Mouse (Mus musculus): ENCODE measurements around the gene Fbxl19. TPM values are rescaled to one million over a fixed set of nuclear protein-coding genes. Genes with fewer than 3 reads are reported as not detected.
A peak's percentile ranks its signal among the peaks of the same experiment; 100 is the strongest.

The Fbxl19 gene
- polyA plus RNA-seq, 1 experiment from 2014 or later = 7.2 TPM

GRCm38 (mm10) chr7:127813821-127814220 lies 69.5 kb downstream of the Fbxl19 start:
- peaks cover 46% of the 10 kb centered on the region for H3K36me3 ChIP-seq (ENCODE audit: control insufficient read depth, insufficient read depth, low read length)

GRCm38 (mm10) chr7:127814241-127814921 lies 70.0 kb downstream of the Fbxl19 start:
- WGBS = 52% methylated on average over 19 of the region's 19 CpGs
- no peaks in the 10 kb centered on the region for H3K27me3 ChIP-seq (replicated peaks; ENCODE audit: control insufficient read depth, insufficient read depth, low read length)
- H3K9me3 ChIP-seq (replicated peaks; ENCODE audit: control insufficient read depth, low read length) = no peaks in the 10 kb centered on the region
- ATAC-seq (peak; percentile 92), DNase-seq (ENCODE audit: low spot score) (peak; percentile 89)
- peaks cover 42% of the 10 kb centered on the region for H3K36me3 ChIP-seq (ENCODE audit: control insufficient read depth, insufficient read depth, low read length)
- no peak overlapping the region for H3K9ac ChIP-seq (ENCODE audit: low read length)
- peak overlapping the region; percentile 72 for H3K27ac ChIP-seq (ENCODE audit: low read depth, low read length)
- H3K4me1 ChIP-seq (ENCODE audit: control insufficient read depth, insufficient read depth, low read length) = no peaks in the 10 kb centered on the region
- H3K4me2 ChIP-seq (ENCODE audit: low read length) = peak overlapping the region; percentile 9; the same call in 1 of the 2 replicates
- no peak overlapping the region for H3K4me3 ChIP-seq (ENCODE audit: low read depth, low read length)

More at GRCm38 (mm10) chr7:127813821-127814220, 69.5 kb downstream of the Fbxl19 start:
- Histone ChIP-seq H3K27me3 (replicated peaks; ENCODE audit: control insufficient read depth, insufficient read depth, low read length) (no peaks in the 10 kb centered on the region), H3K4me2 (ENCODE audit: low read length) (no peak overlapping the region; the same call in 1 of the 2 replicates), H3K4me1 (ENCODE audit: control insufficient read depth, insufficient read depth, low read length) (no peaks in the 10 kb centered on the region), H3K27ac (ENCODE audit: low read depth, low read length) (peak overlapping the region; percentile 72; the same call in 1 of the 2 replicates), H3K4me3 (ENCODE audit: low read depth, low read length) (no peak overlapping the region), H3K9me3 (replicated peaks; ENCODE audit: control insufficient read depth, low read length) (no peaks in the 10 kb centered on the region), H3K9ac (ENCODE audit: low read length) (no peak overlapping the region)
- no peak for DNase-seq (ENCODE audit: low spot score)
- peak; percentile 42; the same call in 1 of the 2 replicates for ATAC-seq
- 71% methylated on average over 4 of the region's 4 CpGs for WGBS

- peak overlapping the region; percentile 72 for H3K27ac ChIP-seq (ENCODE audit: low read depth, low read length)
- H3K27me3 ChIP-seq (replicated peaks; ENCODE audit: control insufficient read depth, insufficient read depth, low read length) = no peaks in the 10 kb centered on the region
- H3K36me3 ChIP-seq (ENCODE audit: control insufficient read depth, insufficient read depth, low read length) = peaks cover 34% of the 10 kb centered on the region
- no peak overlapping the region for H3K4me2 ChIP-seq (ENCODE audit: low read length)
- no peak for DNase-seq (ENCODE audit: low spot score)
- no peaks in the 10 kb centered on the region for H3K9me3 ChIP-seq (replicated peaks; ENCODE audit: control insufficient read depth, low read length)
- H3K9ac ChIP-seq (ENCODE audit: low read length) = 0 out of 2 replicates have a peak overlapping the region, but pooled peaks have one; percentile 13
- H3K4me3 ChIP-seq (ENCODE audit: low read depth, low read length) = no peak overlapping the region
- ATAC-seq = no peak
- 94% methylated on average over 15 of the region's 15 CpGs for WGBS
- no peaks in the 10 kb centered on the region for H3K4me1 ChIP-seq (ENCODE audit: control insufficient read depth, insufficient read depth, low read length)
Measured at GRCm38 (mm10) chr7:127815116-127815665, 70.8 kb downstream of the Fbxl19 start.

DNA sequence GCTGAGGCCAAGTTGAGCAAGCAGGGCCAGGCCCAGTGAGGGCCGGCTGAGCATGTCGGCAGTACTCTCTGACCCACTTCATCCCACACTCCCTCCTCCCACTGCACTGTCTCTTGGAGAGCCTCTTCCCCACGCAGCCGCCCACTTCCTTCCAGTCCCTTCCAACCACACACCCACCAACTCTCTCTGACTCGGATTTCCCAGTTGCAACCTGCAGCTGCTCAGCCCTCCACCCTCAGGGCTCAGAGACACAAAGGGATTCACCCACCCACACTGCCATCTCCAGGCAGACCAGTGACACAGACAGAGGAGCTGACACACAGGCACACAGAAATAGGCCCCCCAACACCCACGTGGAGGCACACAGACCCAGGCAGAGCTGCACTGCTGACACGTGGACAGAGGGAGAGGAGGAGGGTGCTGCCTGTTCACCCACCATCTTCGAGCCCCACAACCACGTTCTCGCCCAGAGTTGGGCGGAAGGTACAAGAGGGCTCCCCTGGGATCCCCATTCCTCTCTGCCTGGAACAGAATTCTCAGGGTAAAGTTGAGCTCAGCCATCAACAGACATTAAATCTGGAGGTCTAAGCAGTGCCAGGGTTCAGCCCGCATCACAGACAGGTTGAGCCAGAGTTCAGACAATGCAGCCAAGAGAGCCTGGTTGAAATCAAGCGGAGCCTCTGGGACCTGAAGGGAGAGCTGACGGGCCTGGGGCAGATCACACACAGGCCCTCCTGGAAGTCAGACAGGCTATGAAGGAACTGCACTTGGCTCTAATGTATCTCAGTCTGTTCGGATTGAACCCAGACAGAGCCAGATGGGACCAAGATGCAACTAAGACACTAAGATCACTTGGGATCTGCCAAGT lies 71.8 kb downstream of the Fbxl19 start:
- Histone ChIP-seq H3K36me3 (ENCODE audit: control insufficient read depth, insufficient read depth, low read length) (peaks cover 27% of the 10 kb centered on the region), H3K4me1 (ENCODE audit: control insufficient read depth, insufficient read depth, low read length) (no peaks in the 10 kb centered on the region), H3K4me3 (ENCODE audit: low read depth, low read length) (no peak overlapping the region), H3K9ac (ENCODE audit: low read length) (no peak overlapping the region), H3K27ac (ENCODE audit: low read depth, low read length) (no peak overlapping the region), H3K9me3 (replicated peaks; ENCODE audit: control insufficient read depth, low read length) (no peaks in the 10 kb centered on the region), H3K27me3 (replicated peaks; ENCODE audit: control insufficient read depth, insufficient read depth, low read length) (no peaks in the 10 kb centered on the region), H3K4me2 (ENCODE audit: low read length) (no peak overlapping the region)
- no peak for DNase-seq (ENCODE audit: low spot score)
- no peak for ATAC-seq
- 74% methylated on average over 15 of the region's 15 CpGs for WGBS

- no peak overlapping the region for H3K27ac ChIP-seq (ENCODE audit: low read depth, low read length)
- WGBS = 84% methylated on average over 7 of the region's 7 CpGs
- ATAC-seq = no peak
- H3K27me3 ChIP-seq (replicated peaks; ENCODE audit: control insufficient read depth, insufficient read depth, low read length) = no peaks in the 10 kb centered on the region
- DNase-seq (ENCODE audit: low spot score) = no peak
- H3K9me3 ChIP-seq (replicated peaks; ENCODE audit: control insufficient read depth, low read length) = no peaks in the 10 kb centered on the region
- no peak overlapping the region for H3K4me3 ChIP-seq (ENCODE audit: low read depth, low read length)
- H3K36me3 ChIP-seq (ENCODE audit: control insufficient read depth, insufficient read depth, low read length) = peaks cover 25% of the 10 kb centered on the region
- H3K9ac ChIP-seq (ENCODE audit: low read length) = no peak overlapping the region
- H3K4me2 ChIP-seq (ENCODE audit: low read length) = no peak overlapping the region
- H3K4me1 ChIP-seq (ENCODE audit: control insufficient read depth, insufficient read depth, low read length) = no peaks in the 10 kb centered on the region
Measured at GRCm38 (mm10) chr7:127817053-127817452, 72.7 kb downstream of the Fbxl19 start.

DNA sequence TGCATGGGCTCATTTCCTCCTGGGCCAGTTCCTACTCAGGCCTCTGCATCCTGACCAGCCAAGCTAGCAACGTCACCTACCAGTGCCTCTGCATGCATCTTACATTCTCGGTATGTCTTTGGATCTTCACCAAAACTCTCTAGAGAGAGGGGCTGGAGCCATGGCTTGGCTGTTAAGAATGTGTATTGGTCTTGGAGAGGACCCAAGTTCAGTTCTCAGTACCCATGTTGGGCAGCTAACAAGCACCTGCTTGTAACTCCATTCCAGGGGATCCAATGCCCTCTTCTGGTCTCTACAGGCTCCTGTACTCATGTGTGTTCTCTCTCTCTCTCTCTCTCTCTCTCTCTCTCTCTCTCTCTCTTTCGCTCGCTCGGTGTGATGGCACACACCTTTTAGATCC lies 73.4 kb downstream of the Fbxl19 start:
- H3K4me2 ChIP-seq (ENCODE audit: low read length) = no peak overlapping the region
- no peaks in the 10 kb centered on the region for H3K9me3 ChIP-seq (replicated peaks; ENCODE audit: control insufficient read depth, low read length)
- H3K27ac ChIP-seq (ENCODE audit: low read depth, low read length) = no peak overlapping the region
- H3K36me3 ChIP-seq (ENCODE audit: control insufficient read depth, insufficient read depth, low read length) = peaks cover 18% of the 10 kb centered on the region
- no peaks in the 10 kb centered on the region for H3K27me3 ChIP-seq (replicated peaks; ENCODE audit: control insufficient read depth, insufficient read depth, low read length)
- 0 out of 2 replicates have a peak, but pooled peaks cover under 1% of the 10 kb centered on the region for H3K4me1 ChIP-seq (ENCODE audit: control insufficient read depth, insufficient read depth, low read length)
- 91% methylated on average over 5 of the region's 5 CpGs for WGBS
- H3K4me3 ChIP-seq (ENCODE audit: low read depth, low read length) = no peak overlapping the region
- ATAC-seq (no peak), DNase-seq (ENCODE audit: low spot score) (no peak)
- no peak overlapping the region for H3K9ac ChIP-seq (ENCODE audit: low read length)

MicroRNAs within 50 kb of the gene (microRNA counts, 519-probe panel; counts per million panel counts)
- not detected for microRNA mmu-miR-762

Small RNA genes within 50 kb of the gene (microRNA-seq; reads per million reads assigned to microRNA genes)
- not detected for gene Mir762

Other genes starting within 250 kb of the Fbxl19 start
- gene Srcap, start 232.6 kb upstream of the Fbxl19 start, polyA plus RNA-seq (2014; fragmentation: Nextera tagmentation; extraction: Ambion mirVana) = 25.3 and 43.6 TPM in 2 replicates
- gene Gm42715, start 225.0 kb upstream of the Fbxl19 start, polyA plus RNA-seq (2014; fragmentation: Nextera tagmentation; extraction: Ambion mirVana) = 12.6 and 16.6 TPM in 2 replicates
- 4.1 and 4.7 TPM in 2 replicates for gene Tmem265, start 183.2 kb upstream of the Fbxl19 start, polyA plus RNA-seq (2014; fragmentation: Nextera tagmentation; extraction: Ambion mirVana)
- 59.5 and 62.2 TPM in 2 replicates for gene Phkg2, start 171.2 kb upstream of the Fbxl19 start, polyA plus RNA-seq (2014; fragmentation: Nextera tagmentation; extraction: Ambion mirVana)
- gene Ccdc189, start 155.9 kb upstream of the Fbxl19 start, polyA plus RNA-seq (2014; fragmentation: Nextera tagmentation; extraction: Ambion mirVana) = 12.5 and 12.8 TPM in 2 replicates
- gene Rnf40, start 155.8 kb upstream of the Fbxl19 start, polyA plus RNA-seq (2014; fragmentation: Nextera tagmentation; extraction: Ambion mirVana) = 26.2 and 39.6 TPM in 2 replicates
- gene Zfp629, start 128.7 kb upstream of the Fbxl19 start, polyA plus RNA-seq (2014; fragmentation: Nextera tagmentation; extraction: Ambion mirVana) = 20.8 and 24.2 TPM in 2 replicates
- 40.8 and 45.7 TPM in 2 replicates for gene Bcl7c, start 35.6 kb upstream of the Fbxl19 start, polyA plus RNA-seq (2014; fragmentation: Nextera tagmentation; extraction: Ambion mirVana)
- gene Ctf1, start 31.8 kb upstream of the Fbxl19 start, polyA plus RNA-seq (2014; fragmentation: Nextera tagmentation; extraction: Ambion mirVana) = 5.3 and 5.9 TPM in 2 replicates
- 0.09 TPM in 1 of 2 replicates, not detected in the other for gene Ctf2, start 12.4 kb upstream of the Fbxl19 start, polyA plus RNA-seq (2014; fragmentation: Nextera tagmentation; extraction: Ambion mirVana)
- 3.3 and 4.2 TPM in 2 replicates for gene Orai3, start 25.3 kb downstream of the Fbxl19 start, polyA plus RNA-seq (2014; fragmentation: Nextera tagmentation; extraction: Ambion mirVana)
- 17.0 and 18.0 TPM in 2 replicates for gene Setd1a, start 32.1 kb downstream of the Fbxl19 start, polyA plus RNA-seq (2014; fragmentation: Nextera tagmentation; extraction: Ambion mirVana)
- not detected in 2 replicates for gene Gm49388, start 41.1 kb downstream of the Fbxl19 start, polyA plus RNA-seq (2014; fragmentation: Nextera tagmentation; extraction: Ambion mirVana)
- 6.9 and 9.7 TPM in 2 replicates for gene Hsd3b7, start 56.1 kb downstream of the Fbxl19 start, polyA plus RNA-seq (2014; fragmentation: Nextera tagmentation; extraction: Ambion mirVana)
- 9.7 and 11.1 TPM in 2 replicates for gene Stx4a, start 79.8 kb downstream of the Fbxl19 start, polyA plus RNA-seq (2014; fragmentation: Nextera tagmentation; extraction: Ambion mirVana)
- 15.7 and 22.3 TPM in 2 replicates for gene Stx1b, start 80.0 kb downstream of the Fbxl19 start, polyA plus RNA-seq (2014; fragmentation: Nextera tagmentation; extraction: Ambion mirVana)
- 12.0 and 16.8 TPM in 2 replicates for gene Zfp646, start 131.7 kb downstream of the Fbxl19 start, polyA plus RNA-seq (2014; fragmentation: Nextera tagmentation; extraction: Ambion mirVana)
- 24.1 and 29.1 TPM in 2 replicates for gene Zfp668, start 132.3 kb downstream of the Fbxl19 start, polyA plus RNA-seq (2014; fragmentation: Nextera tagmentation; extraction: Ambion mirVana)
- gene Prss53, start 146.4 kb downstream of the Fbxl19 start, polyA plus RNA-seq (2014; fragmentation: Nextera tagmentation; extraction: Ambion mirVana) = 0.61 and 0.63 TPM in 2 replicates
- gene Gm21974, start 150.9 kb downstream of the Fbxl19 start, polyA plus RNA-seq (2014; fragmentation: Nextera tagmentation; extraction: Ambion mirVana) = not detected in 2 replicates
- 61.5 and 69.9 TPM in 2 replicates for gene Vkorc1, start 151.1 kb downstream of the Fbxl19 start, polyA plus RNA-seq (2014; fragmentation: Nextera tagmentation; extraction: Ambion mirVana)
- gene Bckdk, start 159.5 kb downstream of the Fbxl19 start, polyA plus RNA-seq (2014; fragmentation: Nextera tagmentation; extraction: Ambion mirVana) = 108 and 131 TPM in 2 replicates
- 51.1 and 56.7 TPM in 2 replicates for gene Kat8, start 168.0 kb downstream of the Fbxl19 start, polyA plus RNA-seq (2014; fragmentation: Nextera tagmentation; extraction: Ambion mirVana)
- gene Prss8, start 185.6 kb downstream of the Fbxl19 start, polyA plus RNA-seq (2014; fragmentation: Nextera tagmentation; extraction: Ambion mirVana) = 0.17 TPM in 1 of 2 replicates, not detected in the other
- gene Prss36, start 202.2 kb downstream of the Fbxl19 start, polyA plus RNA-seq (2014; fragmentation: Nextera tagmentation; extraction: Ambion mirVana) = 12.3 and 12.9 TPM in 2 replicates
- 55.9 and 60.1 TPM in 2 replicates for gene Fus, start 222.9 kb downstream of the Fbxl19 start, polyA plus RNA-seq (2014; fragmentation: Nextera tagmentation; extraction: Ambion mirVana)
- 7.1 and 11.5 TPM in 2 replicates for gene Pycard, start 249.3 kb downstream of the Fbxl19 start, polyA plus RNA-seq (2014; fragmentation: Nextera tagmentation; extraction: Ambion mirVana)